Mouse (Mus musculus) MEL-GATA-1-ER (cell line): ENCODE measurements around the gene Hspa8.

Experiments
- DNase-seq: peaks from one replicate; pipeline ENCODE4 v3.0.0-alpha.2; 2012; ENCODE audit warnings: low read depth; ENCODE audit errors: extremely low read depth

Gene Hspa8

DNA sequence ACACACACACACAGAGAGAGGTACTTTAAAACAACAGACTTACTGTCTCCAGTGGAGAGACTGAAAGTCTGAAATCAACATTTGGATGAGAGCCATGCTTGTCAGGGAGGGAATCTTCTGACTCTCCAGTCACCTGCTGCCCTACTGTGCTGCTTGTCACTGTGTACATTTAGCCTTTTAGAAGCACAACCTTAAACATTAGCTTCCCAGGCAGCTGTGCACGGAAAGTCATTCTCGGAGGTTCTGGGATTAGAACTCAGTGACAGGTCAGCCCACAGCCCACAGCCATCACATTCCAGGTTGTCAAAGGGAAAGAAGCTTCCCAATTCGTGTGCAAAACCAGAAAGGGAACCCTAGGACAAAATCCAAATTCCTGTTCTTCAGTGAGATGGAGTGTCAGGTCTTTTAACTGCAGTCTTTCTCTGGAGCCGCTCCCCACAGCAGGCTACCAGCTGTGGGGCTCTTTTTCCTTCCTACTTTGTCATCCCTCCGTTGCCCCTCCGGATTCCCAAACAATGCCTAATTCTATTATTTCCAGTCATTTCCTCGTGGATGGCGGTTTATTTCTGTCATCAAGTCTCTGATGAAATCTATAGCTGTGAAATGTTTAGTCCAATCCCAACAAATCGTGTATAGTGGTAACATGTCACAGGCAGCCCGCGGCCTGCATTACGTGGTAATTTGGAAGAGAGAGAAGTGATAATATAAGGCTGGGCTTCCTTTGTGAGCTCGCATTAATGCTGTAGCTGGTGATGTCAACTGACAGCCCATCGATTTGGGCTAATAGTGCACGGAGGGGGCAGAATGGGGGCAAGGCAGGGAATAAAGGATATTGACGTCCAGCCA, 7.5 kb downstream of the Hspa8 start:
- no peak for DNase-seq

DNA sequence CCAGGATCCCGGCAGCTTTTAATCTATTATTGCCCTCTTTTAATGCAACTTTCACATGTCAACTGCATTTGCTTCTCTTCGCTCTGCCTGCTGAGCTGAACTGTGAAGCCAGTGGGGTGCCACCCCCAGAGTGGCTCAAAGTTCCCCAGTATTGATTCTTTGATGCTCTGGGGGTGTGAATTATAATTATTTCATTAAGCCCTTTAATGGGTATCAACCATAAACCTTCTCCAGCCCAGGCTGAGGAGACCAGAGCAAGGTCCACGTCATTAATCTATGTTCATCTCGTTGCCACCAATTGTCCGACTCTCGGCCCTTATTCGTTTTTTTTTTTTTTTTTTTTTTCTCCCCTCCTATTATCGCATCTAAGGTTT, 8.1 kb downstream of the Hspa8 start:
- no peak for DNase-seq

DNA sequence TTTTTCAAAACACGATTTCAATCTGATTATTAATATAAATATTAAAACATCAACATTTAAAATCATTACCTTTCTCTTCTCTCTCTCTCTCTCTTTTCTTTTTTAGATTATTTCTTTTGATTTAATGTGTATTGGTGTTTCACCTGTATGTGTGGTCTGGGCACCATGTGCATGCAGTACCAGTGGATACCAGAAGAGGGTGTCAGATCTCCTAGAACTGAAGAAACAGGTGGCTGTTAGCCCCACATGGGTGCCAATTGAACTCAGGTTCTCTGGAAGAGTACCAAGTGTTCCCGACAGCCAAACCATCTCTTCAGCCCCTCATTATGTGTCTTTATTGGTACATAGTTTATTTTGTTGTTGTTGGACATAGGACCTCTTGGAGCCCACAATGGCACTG, 11.1 kb downstream of the Hspa8 start:
- DNase-seq: no peak

DNA sequence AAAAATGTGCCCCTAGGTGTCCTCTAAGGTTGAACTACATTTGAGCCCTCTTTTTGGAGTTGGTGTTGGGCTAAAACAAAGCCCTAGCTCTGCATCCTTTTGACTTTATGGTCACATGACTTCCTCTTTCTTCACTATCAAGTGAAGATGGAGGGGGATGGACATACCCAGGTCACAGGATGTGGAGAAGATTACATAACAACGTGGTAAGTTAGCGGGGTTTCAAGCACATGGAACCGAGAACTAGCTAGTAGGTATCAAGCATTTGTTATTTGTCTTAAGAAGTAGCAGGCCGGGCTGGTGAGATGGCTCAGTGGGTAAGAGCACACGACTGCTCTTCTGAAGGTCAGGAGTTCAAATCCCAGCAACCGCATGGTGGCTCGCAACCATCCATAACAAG, 13.3 kb downstream of the Hspa8 start:
- DNase-seq: no peak

DNA sequence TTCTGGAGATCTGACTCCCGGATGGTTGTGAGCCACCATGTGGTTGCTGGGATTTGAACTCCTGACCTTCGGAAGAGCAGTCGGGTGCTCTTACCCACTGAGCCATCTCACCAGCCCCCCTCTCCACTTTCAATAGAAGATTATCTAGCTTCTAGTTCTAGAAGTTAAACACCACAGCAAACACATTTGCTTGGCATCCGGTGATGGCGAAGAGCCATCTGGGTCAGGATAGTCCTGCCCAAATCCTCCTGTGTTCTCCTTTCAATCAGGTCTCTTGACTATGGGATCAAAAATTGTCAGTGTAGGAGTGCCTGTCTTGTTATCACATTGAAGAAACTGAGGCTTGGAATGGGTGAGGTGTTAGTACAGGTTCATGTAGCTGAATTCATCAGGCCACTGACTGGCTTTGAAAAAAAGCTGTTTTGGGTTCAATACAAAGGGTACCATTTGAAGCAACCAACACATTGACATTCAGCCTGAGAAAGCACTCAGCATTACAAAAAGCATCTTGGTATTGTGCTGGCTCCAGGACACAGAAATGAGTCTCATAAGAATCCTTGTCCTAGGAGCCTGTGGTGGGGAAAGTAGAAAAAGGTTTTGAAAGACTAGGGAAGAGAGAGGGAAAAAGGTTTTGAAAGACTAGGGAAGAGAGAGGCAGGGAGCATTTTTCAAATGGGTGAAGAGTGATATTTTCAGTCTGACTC, 16.7 kb downstream of the Hspa8 start:
- no peak for DNase-seq

DNA sequence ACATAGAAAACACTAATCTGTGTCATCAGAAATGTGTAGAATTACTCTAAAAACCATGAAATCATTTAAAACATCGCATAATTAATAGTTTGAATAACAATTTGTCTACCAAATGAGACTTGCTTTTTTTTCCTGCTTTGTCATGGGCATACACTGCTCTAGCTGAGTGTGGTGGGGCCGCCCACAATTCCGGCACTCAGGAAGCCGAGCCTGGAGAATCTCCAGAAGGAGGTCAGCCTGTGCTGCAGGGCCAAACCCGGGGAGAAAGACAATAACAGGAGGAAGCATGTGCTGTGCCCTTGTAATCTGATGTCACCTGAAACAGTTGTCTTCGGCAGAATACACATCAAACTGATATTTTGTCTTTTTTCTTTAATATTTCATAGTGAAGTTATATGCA, 24.8 kb downstream of the Hspa8 start:
- DNase-seq: no peak

DNA sequence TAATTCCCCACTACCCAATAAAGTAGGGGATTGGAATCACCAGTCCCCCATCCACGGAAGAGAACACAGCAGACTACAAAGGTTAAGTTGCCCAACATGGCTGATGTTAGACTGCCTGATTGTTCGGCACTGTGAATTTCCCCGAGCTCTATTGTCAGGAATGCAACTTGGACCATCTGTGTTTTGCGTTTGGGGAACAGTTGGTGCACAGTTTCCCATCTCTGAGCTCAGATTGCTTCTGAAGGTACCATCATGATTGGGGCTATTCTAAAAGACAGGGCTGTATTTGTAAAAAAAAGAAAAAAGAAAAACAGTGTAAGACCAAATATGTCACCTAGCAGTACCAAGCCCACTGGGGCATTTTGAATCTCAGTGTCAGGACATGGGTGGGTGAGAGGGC, 26.6 kb downstream of the Hspa8 start:
- DNase-seq: no peak

DNA sequence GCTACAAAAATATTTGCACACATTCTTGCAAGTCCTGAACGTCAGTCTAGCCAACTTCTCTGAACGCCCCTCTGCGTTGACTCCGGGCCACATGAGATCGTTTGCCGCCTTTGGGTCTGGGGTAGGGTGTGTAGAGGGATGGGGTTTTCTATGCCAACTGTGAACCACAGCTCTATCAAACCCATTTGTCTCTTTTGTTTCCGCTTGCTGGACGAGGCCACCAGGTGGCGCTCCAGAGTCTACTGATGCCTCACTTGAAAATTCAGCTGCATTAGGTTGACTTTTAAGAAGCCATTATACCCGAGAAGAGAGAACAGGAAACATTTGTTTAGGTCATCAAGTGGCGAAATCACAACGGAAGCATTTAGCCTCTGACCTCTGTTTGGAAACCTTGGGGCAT, 33.8 kb downstream of the Hspa8 start:
- DNase-seq: peak; percentile 56

DNA sequence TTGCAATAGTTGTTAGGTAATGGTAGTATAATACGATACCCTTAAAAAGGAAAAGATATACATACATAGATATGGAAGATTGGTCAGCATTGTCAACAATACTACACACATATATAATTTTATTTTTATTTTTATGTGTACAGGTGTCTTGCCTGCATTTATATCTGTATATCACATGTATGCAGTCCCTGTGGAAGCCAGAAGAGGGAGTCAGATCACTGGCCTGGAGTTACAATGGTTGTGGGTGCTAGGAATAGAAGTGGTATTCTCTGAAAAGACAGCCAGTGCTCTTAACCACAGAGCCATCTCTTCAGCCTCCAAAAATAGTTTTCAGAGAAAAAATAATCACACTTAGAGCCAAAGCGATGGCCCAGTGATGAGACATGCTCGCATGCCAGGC, 35.9 kb downstream of the Hspa8 start:
- no peak for DNase-seq

DNA sequence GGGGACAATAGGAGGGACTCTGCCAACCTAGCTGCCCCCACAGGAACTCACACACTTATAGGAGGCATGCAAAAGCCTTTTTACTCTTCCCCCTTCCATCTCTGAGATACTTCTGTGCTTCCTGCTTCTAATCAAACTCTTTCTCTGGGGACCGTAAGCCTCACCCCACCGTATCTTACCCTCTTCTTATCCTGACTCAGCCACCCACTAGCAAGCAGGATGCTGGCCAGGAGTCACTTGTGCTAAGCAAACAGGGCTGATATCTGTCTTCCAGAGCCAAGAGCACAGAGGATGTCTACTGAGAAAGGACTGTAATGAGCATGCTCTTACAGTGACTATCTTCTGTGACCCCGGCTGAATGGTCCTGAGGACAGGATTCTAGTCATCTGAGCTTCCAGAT, 38.9 kb downstream of the Hspa8 start:
- peak; percentile 45 for DNase-seq

DNA sequence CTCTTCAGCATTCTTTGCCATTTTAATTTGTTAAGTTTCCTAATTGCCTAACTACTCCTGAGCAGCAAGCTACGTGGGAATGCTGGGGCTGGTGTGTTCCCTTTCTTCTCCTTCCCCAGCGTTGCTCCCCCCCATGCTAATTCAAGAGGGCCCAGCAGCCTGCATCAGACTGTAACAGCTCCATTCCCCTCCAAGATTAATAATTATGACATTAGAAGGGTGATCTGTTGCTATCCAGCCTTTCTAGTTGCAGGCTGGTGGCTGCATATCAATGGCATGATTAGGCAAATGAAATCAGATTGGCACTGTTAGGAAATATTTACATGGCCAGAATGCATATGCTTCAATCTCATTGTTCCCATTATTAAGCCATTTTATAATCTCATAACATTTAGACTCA, 50.7 kb downstream of the Hspa8 start:
- no peak for DNase-seq

DNA sequence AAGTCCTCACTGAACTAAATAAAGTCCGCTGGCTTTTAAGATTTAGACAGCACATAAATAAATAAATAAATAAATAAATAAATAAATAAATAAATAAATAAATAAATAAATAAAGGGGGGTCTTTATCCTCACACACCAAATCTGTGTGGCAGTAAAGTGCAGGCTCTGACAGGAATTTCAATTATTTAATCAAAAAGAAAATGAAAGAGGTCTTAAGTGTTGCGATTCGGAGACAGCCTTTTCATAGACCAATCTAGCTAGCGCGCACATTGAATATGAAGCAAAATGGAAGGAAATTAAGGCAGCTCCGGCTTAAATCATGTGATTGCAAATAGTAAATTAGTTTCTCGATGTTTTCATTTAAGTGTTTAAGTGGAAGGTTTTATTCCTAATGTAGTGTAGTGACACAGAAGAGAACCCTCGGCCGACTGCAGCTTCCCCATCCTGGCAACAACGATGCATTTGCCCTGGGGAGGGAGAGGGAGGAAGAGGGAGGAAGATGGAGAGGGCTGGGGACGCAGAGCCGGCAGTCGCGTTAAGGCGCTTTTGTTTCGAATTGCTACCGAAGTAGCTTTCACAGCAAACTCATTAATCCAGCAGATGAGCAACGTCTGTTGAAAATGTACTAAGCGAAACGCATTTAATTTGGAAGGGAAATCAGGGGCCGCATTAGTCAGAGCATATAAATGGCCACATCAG, 57.8 kb downstream of the Hspa8 start:
- no peak for DNase-seq

DNA sequence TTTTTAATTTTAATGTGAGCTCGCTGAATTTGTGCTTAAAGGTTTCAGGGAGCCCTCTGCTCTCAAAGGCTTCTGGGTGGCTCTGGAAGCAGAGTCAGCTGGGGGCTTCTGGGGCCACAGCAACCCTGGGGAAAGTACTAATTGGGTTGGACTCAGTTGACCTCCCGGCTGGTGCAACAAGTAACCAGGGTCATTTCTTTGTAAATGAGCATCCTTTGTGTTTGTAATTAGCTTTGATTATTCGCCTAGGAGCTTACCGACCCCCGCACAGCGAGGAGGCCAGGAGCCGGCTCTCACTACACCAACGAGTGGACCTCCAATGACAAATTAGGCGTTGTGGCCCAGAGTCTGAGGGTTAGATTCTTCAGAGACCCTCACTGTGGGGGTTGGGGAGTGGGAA, 58.4 kb downstream of the Hspa8 start:
- no peak for DNase-seq
